Mouse (Mus musculus) liver, embryonic 14.5 days (tissue): ENCODE measurements around the gene Fgfr2.

ENCODE experiments used
- CTCF ChIP-seq: IDR thresholded peaks from 2 replicates; pipeline ENCODE4 v1.5.1; 2016; ENCODE audit warnings: antibody characterized with exemption, low read depth, control low read depth
- EP300 ChIP-seq: IDR thresholded peaks from 2 replicates; pipeline ENCODE4 v1.6.1; 2016; ENCODE audit warnings: antibody characterized with exemption, low read depth

DNA sequence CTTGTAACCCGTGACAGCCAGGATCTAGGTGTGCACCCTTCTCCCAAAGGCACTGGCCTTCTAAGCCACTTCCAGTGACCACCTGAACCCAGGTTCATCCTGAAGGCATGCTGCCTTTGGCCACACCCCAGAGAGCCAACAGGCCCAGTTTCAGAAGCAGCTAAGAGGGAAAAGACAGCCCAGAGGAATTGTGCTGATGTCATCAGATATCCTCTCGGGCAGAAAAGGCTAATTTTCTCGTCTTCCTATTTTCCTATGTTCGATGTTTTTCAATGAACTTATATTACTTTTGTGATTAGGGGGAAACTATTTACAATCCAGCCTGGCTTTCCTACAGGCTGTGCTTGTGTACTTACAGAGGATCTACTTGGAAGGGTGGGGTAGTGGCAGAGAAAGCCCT is 582.6 kb downstream of the Fgfr2 start:
- TF ChIP-seq CTCF (no peak), EP300 (no peak)
